Mouse (Mus musculus) forebrain, postnatal 0 days (tissue): ENCODE results near the gene Tanc1. TPM values are rescaled to one million over a fixed set of nuclear protein-coding genes. Genes with fewer than 3 reads are reported as not detected.

ENCODE experiments used
- ATAC-seq: fragments of 200-750 bp; cut with Nextera tagmentation; 2 replicates; pipeline ENCODE4 v1.8.0; 2017; ENCODE audit warnings: mild to moderate bottlenecking, moderate library complexity
- DNase-seq: peaks from one replicate; pipeline ENCODE4 v3.0.0-alpha.2; 2015
- H3K27ac ChIP-seq: fragments of 300-500 bp; sonication (generic); 2 replicates; pipeline ENCODE4 v1.5.1; 2014; ENCODE audit warnings: low read depth, mild to moderate bottlenecking, antibody characterized with exemption, low read length, moderate library complexity, mixed read lengths
- H3K27me3 ChIP-seq: fragments of 300-500 bp; sonication (generic); 2 replicates; pipeline ENCODE4 v1.6.1; 2014; ENCODE audit warnings: mild to moderate bottlenecking, low read length, mixed read lengths; ENCODE audit not compliant: insufficient read depth
- H3K36me3 ChIP-seq: fragments of 300-500 bp; sonication (generic); 2 replicates; pipeline ENCODE4 v1.6.1; 2014; ENCODE audit warnings: mild to moderate bottlenecking, moderate library complexity; ENCODE audit not compliant: insufficient read depth
- H3K4me1 ChIP-seq: fragments of 300-500 bp; sonication (generic); 2 replicates; pipeline ENCODE4 v1.6.1; 2014; ENCODE audit warnings: antibody characterized with exemption; ENCODE audit not compliant: insufficient read depth
- H3K4me2 ChIP-seq: fragments of 300-500 bp; sonication (generic); 2 replicates; pipeline ENCODE4 v1.6.1; 2014; ENCODE audit warnings: low read depth, mild to moderate bottlenecking, moderate library complexity
- H3K4me3 ChIP-seq: fragments of 300-500 bp; sonication (generic); 2 replicates; pipeline ENCODE4 v1.5.1; 2014; ENCODE audit warnings: low read depth, low read length, mixed read lengths
- H3K9ac ChIP-seq: fragments of 300-500 bp; sonication (generic); 2 replicates; pipeline ENCODE4 v1.6.1; 2014; ENCODE audit warnings: mild to moderate bottlenecking
- H3K9me3 ChIP-seq: fragments of 300-500 bp; sonication (generic); 2 replicates; pipeline ENCODE4 v1.6.1; 2016; ENCODE audit warnings: low read length
- CTCF ChIP-seq: sonication (generic); IDR thresholded peaks from 2 replicates; pipeline ENCODE4 v1.5.1; 2016; ENCODE audit warnings: antibody characterized with exemption, control low read depth, low read depth
- WGBS: fragments of 180-500 bp; shearing (Covaris S2); extraction: QIAGEN DNeasy Blood & Tissue Kit; methylation state at CpG from one replicate; pipeline ENCODE4 v1.1.7; 2014; 5-methylcytosine and 5-hydroxymethylcytosine counted together
- polyA plus RNA-seq: library from polyadenylated mRNA; unstranded; fragments of >200 nt; fragmentation: Nextera tagmentation; extraction: Ambion mirVana; gene quantifications from 2 replicates; pipeline ENCODE4 v1.2.1, GENCODE M21; 2015
- total RNA-seq: library from RNA; depleted of rRNA; stranded (reverse); fragments of >200 nt; gene quantifications from 2 replicates; pipeline ENCODE4 v1.2.3, GENCODE M21; 2014

Tanc1 gene
- total and polyA plus RNA-seq, 2 experiments from 2014 or later, result 2.9 to 5.0 TPM

DNA sequence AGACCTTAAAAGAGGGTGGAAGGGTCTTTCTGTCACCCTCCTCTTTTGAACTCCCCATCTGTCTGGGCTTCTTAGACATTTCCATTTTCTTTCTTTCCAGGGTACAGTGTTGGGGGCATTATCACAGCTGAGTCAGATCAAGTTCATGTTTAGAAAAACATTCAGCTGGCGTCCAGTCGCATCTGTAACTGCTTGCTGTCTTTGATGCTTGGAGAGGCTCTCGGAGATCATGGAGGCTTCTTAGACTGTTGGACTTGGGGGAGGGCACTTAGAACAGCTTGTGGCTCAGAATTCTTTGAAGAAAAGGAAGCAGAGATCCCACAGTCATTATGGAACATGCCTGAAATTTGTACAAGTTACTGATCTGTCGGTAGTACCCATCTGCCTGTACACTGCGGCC is 121.6 kb downstream of the Tanc1 start:
- TF ChIP-seq CTCF, result no peak
- DNase-seq (no peak), ATAC-seq (no peak)
- no peaks in the 10 kb centered on the region for H3K36me3 ChIP-seq
- no peaks in the 10 kb centered on the region for H3K27me3 ChIP-seq
- no peaks in the 10 kb centered on the region for H3K9me3 ChIP-seq
- H3K4me2 ChIP-seq, result no peak overlapping the region
- peaks cover 10% of the 10 kb centered on the region; the same call in 1 of the 2 replicates for H3K4me1 ChIP-seq
- WGBS, result 78% methylated on average over 5 of the region's 5 CpGs
- no peak overlapping the region for H3K27ac ChIP-seq
- no peak overlapping the region for H3K9ac ChIP-seq
- H3K4me3 ChIP-seq, result no peak overlapping the region

DNA sequence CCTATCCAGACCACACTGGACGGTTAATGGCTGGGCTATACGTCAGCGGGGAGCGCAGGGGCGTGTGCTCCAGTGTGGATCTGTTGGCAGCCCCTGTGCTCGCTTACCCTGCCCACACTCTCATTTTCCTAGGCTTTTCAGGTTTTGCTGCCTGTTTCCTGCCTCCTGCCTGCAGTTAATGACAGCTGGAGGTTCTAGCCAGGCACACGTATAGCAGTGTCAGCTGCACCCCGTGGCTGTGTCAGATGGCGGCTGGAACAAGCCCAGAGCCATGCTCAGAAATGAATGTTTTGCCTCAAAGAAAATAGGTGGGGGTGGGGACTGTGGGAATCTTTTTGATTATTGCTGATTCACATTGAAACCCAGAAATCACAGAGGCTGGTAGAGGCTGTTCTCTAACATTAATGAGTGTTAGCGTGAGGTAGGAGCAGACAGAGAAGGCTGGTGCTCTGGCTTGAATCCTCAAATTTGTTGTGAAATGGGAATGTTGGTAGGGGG is 124.6 kb downstream of the Tanc1 start:
- WGBS, result 30% methylated on average over 10 of the region's 10 CpGs
- H3K9ac ChIP-seq, result 0 out of 2 replicates have a peak overlapping the region, but pooled peaks have one; percentile 4
- DNase-seq, result peak; percentile 65
- no peak for TF ChIP-seq CTCF
- H3K27me3 ChIP-seq, result no peaks in the 10 kb centered on the region
- no peak overlapping the region for H3K4me3 ChIP-seq
- H3K36me3 ChIP-seq, result no peaks in the 10 kb centered on the region
- peak; percentile 86 for ATAC-seq
- peak overlapping the region; percentile 29 for H3K4me2 ChIP-seq
- peak overlapping the region; percentile 50; the same call in 1 of the 2 replicates for H3K27ac ChIP-seq
- no peaks in the 10 kb centered on the region for H3K9me3 ChIP-seq
- peaks cover 10% of the 10 kb centered on the region; the same call in 1 of the 2 replicates for H3K4me1 ChIP-seq

DNA sequence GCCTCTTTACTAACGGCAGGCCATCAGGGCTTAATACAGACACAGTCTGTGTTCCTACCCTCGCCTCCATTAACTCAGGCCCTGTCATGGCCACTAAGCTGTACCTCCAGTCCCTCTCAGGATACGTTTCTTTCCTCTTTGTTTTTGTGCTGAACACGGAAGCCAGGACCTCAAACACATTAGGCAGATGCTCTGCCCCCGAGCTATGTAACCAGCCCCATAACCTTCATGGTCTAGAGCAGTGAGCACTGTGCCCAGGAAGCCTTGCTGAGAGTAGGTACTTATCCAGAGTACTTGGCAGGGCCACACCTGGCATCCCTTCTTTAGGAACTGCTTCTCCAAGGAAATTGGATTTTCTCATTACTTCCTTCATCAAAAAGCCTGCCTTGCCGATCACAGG is 125.5 kb downstream of the Tanc1 start:
- no peak overlapping the region for H3K9ac ChIP-seq
- no peaks in the 10 kb centered on the region for H3K9me3 ChIP-seq
- H3K27me3 ChIP-seq, result no peaks in the 10 kb centered on the region
- WGBS, result 75% methylated on average over 6 of the region's 6 CpGs
- H3K4me3 ChIP-seq, result no peak overlapping the region
- peaks cover 10% of the 10 kb centered on the region; the same call in 1 of the 2 replicates for H3K4me1 ChIP-seq
- H3K4me2 ChIP-seq, result no peak overlapping the region
- no peak overlapping the region for H3K27ac ChIP-seq
- TF ChIP-seq CTCF, result no peak
- DNase-seq, result no peak
- ATAC-seq, result no peak
- H3K36me3 ChIP-seq, result no peaks in the 10 kb centered on the region

DNA sequence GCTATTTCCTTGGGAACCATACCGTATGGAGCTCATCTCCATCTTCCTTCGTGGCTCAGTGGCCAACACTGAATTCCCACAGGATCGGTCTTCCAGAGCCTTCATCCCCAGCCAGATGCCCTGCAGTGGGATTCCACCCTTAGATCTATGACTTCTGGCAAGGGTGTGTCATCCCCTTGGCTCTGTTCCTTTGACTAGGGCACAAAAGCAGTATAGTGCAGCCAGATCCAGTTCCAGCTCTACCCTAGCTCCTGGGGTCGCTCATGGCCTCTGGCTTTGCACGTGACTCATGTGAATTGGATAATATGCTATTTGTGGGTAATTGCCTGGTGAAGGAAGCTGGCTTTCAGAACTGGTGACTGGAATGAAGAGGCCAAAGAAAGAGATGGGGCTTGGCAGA is 126.5 kb downstream of the Tanc1 start:
- H3K4me3 ChIP-seq, result no peak overlapping the region
- no peaks in the 10 kb centered on the region for H3K36me3 ChIP-seq
- H3K9me3 ChIP-seq, result no peaks in the 10 kb centered on the region
- H3K4me2 ChIP-seq, result no peak overlapping the region
- ATAC-seq (no peak), DNase-seq (no peak)
- WGBS, result 81% methylated on average over 5 of the region's 5 CpGs
- peaks cover 10% of the 10 kb centered on the region; the same call in 1 of the 2 replicates for H3K4me1 ChIP-seq
- H3K27me3 ChIP-seq, result no peaks in the 10 kb centered on the region
- no peak overlapping the region for H3K9ac ChIP-seq
- TF ChIP-seq CTCF, result no peak
- no peak overlapping the region for H3K27ac ChIP-seq

DNA sequence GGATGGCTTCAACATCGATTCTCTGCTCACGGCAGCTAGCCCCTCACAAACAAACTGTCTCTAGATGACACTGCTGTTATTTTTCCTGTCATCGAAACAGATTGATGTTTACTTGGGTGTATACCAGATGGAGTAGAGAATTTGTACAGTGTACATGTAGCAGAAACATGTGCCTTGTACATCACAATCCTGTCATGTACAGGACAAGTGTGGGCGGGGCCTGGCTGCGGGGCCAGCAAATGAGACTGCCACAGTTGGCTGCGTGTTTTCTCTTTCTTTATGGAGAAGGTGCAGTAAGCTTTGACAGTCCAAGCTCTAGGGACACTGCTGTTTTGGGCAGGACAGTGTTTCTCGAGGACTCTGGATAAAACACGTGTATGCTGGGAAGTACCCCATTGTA is 127.2 kb downstream of the Tanc1 start:
- no peaks in the 10 kb centered on the region for H3K27me3 ChIP-seq
- 67% methylated on average over 8 of the region's 8 CpGs for WGBS
- no peak overlapping the region for H3K4me3 ChIP-seq
- no peaks in the 10 kb centered on the region for H3K36me3 ChIP-seq
- H3K4me2 ChIP-seq, result no peak overlapping the region
- no peak overlapping the region for H3K27ac ChIP-seq
- H3K4me1 ChIP-seq, result peaks cover 10% of the 10 kb centered on the region; the same call in 1 of the 2 replicates
- DNase-seq (no peak), ATAC-seq (no peak)
- TF ChIP-seq CTCF, result no peak
- no peak overlapping the region for H3K9ac ChIP-seq
- no peaks in the 10 kb centered on the region for H3K9me3 ChIP-seq

DNA sequence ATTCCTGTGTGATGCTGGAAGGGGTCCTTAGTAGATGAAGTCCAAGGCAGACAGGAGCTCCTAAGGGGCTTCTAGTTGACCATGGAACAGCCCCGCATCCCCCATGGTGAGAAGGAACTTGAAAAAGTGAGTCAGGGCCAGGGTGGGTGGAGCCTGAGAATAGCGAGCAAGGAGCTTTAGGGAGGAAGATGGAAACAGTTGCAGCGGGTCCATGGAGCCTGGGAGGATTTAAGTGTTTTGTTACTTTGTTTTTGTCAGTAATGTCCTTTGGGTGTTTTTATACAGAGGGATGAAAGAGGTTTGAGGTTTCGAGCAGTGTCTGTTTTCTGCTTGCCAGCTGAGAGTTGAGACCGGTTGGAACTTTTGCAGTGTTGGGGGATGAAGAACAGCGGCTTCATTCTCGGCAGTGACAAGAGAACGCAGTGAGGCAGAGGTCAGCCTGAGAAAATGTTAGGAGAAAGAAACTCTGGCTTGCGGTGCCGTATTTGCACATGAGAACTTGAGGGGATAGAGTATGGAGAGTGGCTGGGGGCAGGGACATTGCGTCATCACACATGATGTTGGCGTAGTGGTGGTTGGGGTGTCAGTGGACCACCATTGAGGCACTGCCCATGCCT is 130.8 kb downstream of the Tanc1 start:
- no peak for TF ChIP-seq CTCF
- no peak overlapping the region for H3K4me3 ChIP-seq
- no peak for ATAC-seq
- H3K9me3 ChIP-seq, result no peaks in the 10 kb centered on the region
- no peaks in the 10 kb centered on the region for H3K27me3 ChIP-seq
- WGBS, result 75% methylated on average over 12 of the region's 12 CpGs
- H3K27ac ChIP-seq, result no peak overlapping the region
- H3K4me1 ChIP-seq, result no peaks in the 10 kb centered on the region
- H3K9ac ChIP-seq, result no peak overlapping the region
- no peak for DNase-seq
- no peaks in the 10 kb centered on the region for H3K36me3 ChIP-seq
- H3K4me2 ChIP-seq, result no peak overlapping the region

DNA sequence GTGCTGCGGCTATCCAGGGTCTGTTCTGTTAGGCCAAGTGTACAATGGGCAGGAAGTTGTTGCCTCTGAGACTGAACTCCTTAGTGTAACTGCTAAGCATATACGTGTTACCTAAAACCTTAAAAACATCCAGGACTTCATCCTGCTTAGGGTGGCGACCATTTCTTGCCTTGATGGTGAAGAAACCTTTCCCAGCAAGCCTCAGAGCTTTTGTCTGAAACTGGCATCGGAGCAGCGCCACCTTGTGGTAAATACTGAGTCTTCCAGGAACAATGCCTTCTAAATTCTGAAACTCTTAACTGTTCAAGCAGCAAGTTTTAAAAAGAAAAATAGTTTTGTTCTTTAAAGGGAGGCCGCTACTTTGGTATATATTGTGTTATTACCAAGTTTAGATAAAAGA is 133.6 kb downstream of the Tanc1 start:
- Histone ChIP-seq H3K4me1 (no peaks in the 10 kb centered on the region), H3K36me3 (no peaks in the 10 kb centered on the region), H3K9ac (no peak overlapping the region), H3K4me3 (no peak overlapping the region), H3K27ac (no peak overlapping the region), H3K9me3 (no peaks in the 10 kb centered on the region), H3K4me2 (no peak overlapping the region), H3K27me3 (no peaks in the 10 kb centered on the region)
- peak; percentile 85 for TF ChIP-seq CTCF
- peak; percentile 88 for DNase-seq
- ATAC-seq, result no peak; the same call in 1 of the 2 replicates
- WGBS, result 30% methylated on average over 6 of the region's 6 CpGs
